12 mouse cellular contexts compared by ENCODE assay signal in the genomic region with DNA sequence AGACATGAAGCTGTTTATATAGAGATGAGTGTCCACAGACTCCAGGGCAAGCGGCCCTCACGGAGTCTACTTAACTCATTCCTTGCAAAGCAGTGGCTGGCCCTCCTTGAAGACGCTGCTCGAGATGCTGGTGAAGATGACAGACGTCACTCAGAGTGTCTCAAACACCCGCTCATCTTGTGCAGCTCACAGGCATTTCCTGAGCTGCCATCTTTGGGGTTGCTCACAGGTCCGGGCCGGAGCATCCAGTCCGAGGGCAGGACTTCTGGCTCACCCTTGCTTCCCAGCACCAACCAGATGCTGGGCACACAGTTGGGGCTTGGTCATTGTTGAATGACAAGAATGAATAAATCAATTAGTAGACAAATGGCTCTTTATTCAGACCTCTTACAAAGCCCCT. TPM values are rescaled to one million over a fixed set of nuclear protein-coding genes. Genes with fewer than 3 reads are reported as not detected.
DNase-seq lines count a peak whose midpoint lies in the region; ATAC-seq and TF ChIP-seq lines count a peak whose summit lies in the region.
"Had no signal": no experiment of that assay in that cellular context is flagged by ENCODE, and none has a peak within 500 bp of the region (broad histone marks: within the 10 kb centered on the region; RNA-seq: fewer than 3 reads in every experiment).

No protein-coding gene starts in this region.

- DNase-seq in heart, adult 2 months: no peak
- DNase-seq in neural tube, embryonic 10.5 days (ENCODE audit: extremely low spot score, low spot score): no peak
- no peak for DNase-seq in MN1 (ENCODE audit: low spot score)
- no peak for DNase-seq in layer of hippocampus, postnatal 36 days
- DNase-seq: adrenal gland, postnatal 36 days; cerebellum, adult 2 months; left cerebral cortex, postnatal 4 days; thymus, postnatal 36 days had no signal

- no peak overlapping the region for H3K9ac ChIP-seq in heart, embryonic 12.5 days
- no peak overlapping the region for H3K9ac ChIP-seq in heart, adult 2 months (ENCODE audit: low read depth, low read length)
- H3K9ac ChIP-seq in neural tube, embryonic 12.5 days: no peak overlapping the region
- no peak overlapping the region for H3K9ac ChIP-seq in limb, embryonic 15.5 days

- peaks cover 15% of the 10 kb centered on the region for H3K4me1 ChIP-seq in heart, embryonic 12.5 days (replicated peaks)
- no peaks in the 10 kb centered on the region for H3K4me1 ChIP-seq in heart, adult 2 months (ENCODE audit: control insufficient read depth, insufficient read depth, low read length)
- peaks cover 15% of the 10 kb centered on the region for H3K4me1 ChIP-seq in neural tube, embryonic 12.5 days
- H3K4me1 ChIP-seq in limb, embryonic 15.5 days: peaks cover 18% of the 10 kb centered on the region

- no peaks in the 10 kb centered on the region for H3K79me2 ChIP-seq in heart, adult 2 months (replicated peaks; ENCODE audit: control insufficient read depth, insufficient read depth, low read length)

- no peaks in the 10 kb centered on the region for H3K36me3 ChIP-seq in heart, embryonic 12.5 days
- H3K36me3 ChIP-seq in heart, adult 2 months (ENCODE audit: control insufficient read depth, insufficient read depth, low read length): no peaks in the 10 kb centered on the region
- H3K36me3 ChIP-seq in neural tube, embryonic 12.5 days: no peaks in the 10 kb centered on the region
- no peaks in the 10 kb centered on the region for H3K36me3 ChIP-seq in limb, embryonic 15.5 days

- H3K4me2 ChIP-seq in heart, embryonic 12.5 days: peak overlapping the region; percentile 98
- peak overlapping the region; percentile 91; the same call in 1 of the 2 replicates for H3K4me2 ChIP-seq in neural tube, embryonic 12.5 days (replicated peaks)
- no peak overlapping the region for H3K4me2 ChIP-seq in limb, embryonic 15.5 days

- no peaks in the 10 kb centered on the region for H3K27me3 ChIP-seq in heart, embryonic 12.5 days (replicated peaks)
- no peaks in the 10 kb centered on the region for H3K27me3 ChIP-seq in heart, adult 2 months (ENCODE audit: control insufficient read depth, insufficient read depth, low read length)
- no peaks in the 10 kb centered on the region for H3K27me3 ChIP-seq in neural tube, embryonic 12.5 days (replicated peaks)
- no peaks in the 10 kb centered on the region for H3K27me3 ChIP-seq in limb, embryonic 15.5 days

- no peaks in the 10 kb centered on the region for H3K9me3 ChIP-seq in heart, embryonic 12.5 days (replicated peaks)
- H3K9me3 ChIP-seq in neural tube, embryonic 12.5 days: no peaks in the 10 kb centered on the region
- H3K9me3 ChIP-seq in limb, embryonic 15.5 days: no peaks in the 10 kb centered on the region

- no peak overlapping the region for H3K27ac ChIP-seq in heart, embryonic 12.5 days (ENCODE audit: poor library complexity, severe bottlenecking)
- H3K27ac ChIP-seq in heart, adult 2 months: no peak overlapping the region
- H3K27ac ChIP-seq in neural tube, embryonic 12.5 days: no peak overlapping the region
- 0 out of 2 replicates have a peak overlapping the region, but pooled peaks have one; percentile 51 for H3K27ac ChIP-seq in limb, embryonic 15.5 days

- no peak for ATAC-seq in heart, embryonic 12.5 days (ENCODE audit: insufficient number of reproducible peaks, low FRiP score)
- ATAC-seq in neural tube, embryonic 12.5 days (ENCODE audit: low FRiP score, low read depth): no peak
- ATAC-seq in limb, embryonic 15.5 days (ENCODE audit: insufficient number of reproducible peaks, low FRiP score, low TSS enrichment, low read depth): no peak
- no peak for ATAC-seq in erythroblast, adult 5-6 weeks (replicated peaks; ENCODE audit: low FRiP score, poor library complexity, severe bottlenecking)

- H3K4me3 ChIP-seq in heart, embryonic 12.5 days: no peak overlapping the region
- H3K4me3 ChIP-seq in heart, adult 2 months: no peak overlapping the region
- H3K4me3 ChIP-seq in neural tube, embryonic 12.5 days: no peak overlapping the region
- H3K4me3 ChIP-seq in limb, embryonic 15.5 days: no peak overlapping the region

- intact Hi-C loops in heart, adult 2 months (cut with DNase I): no loop called here

- TF ChIP-seq POLR2A in heart, adult 2 months (IDR thresholded peaks at IDR 0.05; ENCODE audit: insufficient read depth, low read depth, low read length): no peak

- TF ChIP-seq CTCF in heart, adult 2 months (IDR thresholded peaks at IDR 0.05): no peak

- WGBS in heart, embryonic 12.5 days: 84% methylated on average over 9 of the region's 9 CpGs
- 90% methylated on average over 9 of the region's 9 CpGs for WGBS in heart, adult 2 months
- WGBS in neural tube, embryonic 12.5 days: 80% methylated on average over 9 of the region's 9 CpGs
- WGBS in limb, embryonic 15.5 days: 89% methylated on average over 9 of the region's 9 CpGs

- TF ChIP-seq EP300 in heart, adult 2 months (IDR thresholded peaks at IDR 0.05; ENCODE audit: insufficient read depth, low read depth, low read length): no peak

RNA-seq across cellular contexts. Expression of gene Rsg1, which starts 0.9 kb away (rescaled TPM):
- 2.0 and 2.3 TPM in 2 replicates for polyA plus RNA-seq in heart, embryonic 12.5 days (2016; fragmentation: Nextera tagmentation; extraction: Ambion mirVana)
- total RNA-seq in heart, adult 2 months (2021): under 1 TPM; 0.42 to 0.52 TPM
- 0.88 and 1.1 TPM in 2 replicates for polyA plus RNA-seq in heart, adult 2 months (2012; rRNA removed)
- 5.5 TPM in 2 replicates for polyA plus RNA-seq in neural tube, embryonic 12.5 days (2016; fragmentation: Nextera tagmentation; extraction: Ambion mirVana)
- 6.0 and 6.4 TPM in 2 replicates for polyA plus RNA-seq in limb, embryonic 15.5 days (2015; fragmentation: Nextera tagmentation; extraction: Ambion mirVana)
- not detected in 2 replicates for total RNA-seq in erythroblast, adult 5-6 weeks (2015; ENCODE audit: low replicate concordance)
- total RNA-seq in erythroblast, adult 5-6 weeks (2017; ENCODE audit: low replicate concordance): 0.42 TPM in 1 of 2 replicates, not detected in the other
- total RNA-seq in layer of hippocampus, postnatal 36 days (2021): 1 to 10 TPM; 2.7 to 4.1 TPM

RNA-seq across cellular contexts. Expression of gene Arhgef19, which starts 26.4 kb away (rescaled TPM):
- polyA plus RNA-seq in heart, embryonic 12.5 days (2016; fragmentation: Nextera tagmentation; extraction: Ambion mirVana): 2.6 and 3.1 TPM in 2 replicates
- total RNA-seq in heart, adult 2 months (2021): 10 to 100 TPM; 37.7 to 40.1 TPM
- 22.4 and 39.6 TPM in 2 replicates for polyA plus RNA-seq in heart, adult 2 months (2012; rRNA removed)
- 1.6 and 3.1 TPM in 2 replicates for polyA plus RNA-seq in neural tube, embryonic 12.5 days (2016; fragmentation: Nextera tagmentation; extraction: Ambion mirVana)
- polyA plus RNA-seq in limb, embryonic 15.5 days (2015; fragmentation: Nextera tagmentation; extraction: Ambion mirVana): 16.3 and 19.7 TPM in 2 replicates
- not detected in 2 replicates for total RNA-seq in erythroblast, adult 5-6 weeks (2015; ENCODE audit: low replicate concordance)
- not detected in 2 replicates for total RNA-seq in erythroblast, adult 5-6 weeks (2017; ENCODE audit: low replicate concordance)
- 10 to 100 TPM; 15.5 to 15.9 TPM for total RNA-seq in layer of hippocampus, postnatal 36 days (2021)
